Mouse (Mus musculus) kidney, postnatal 25 days (tissue): ENCODE results near the gene Pitpna.

Experiments used
- DNase-seq, 2 experiments: peaks; one replicate each; pipeline ENCODE4 v3.0.0; 2021; ENCODE audit warnings: mixed read lengths in 2 of 2

Gene Pitpna

DNA sequence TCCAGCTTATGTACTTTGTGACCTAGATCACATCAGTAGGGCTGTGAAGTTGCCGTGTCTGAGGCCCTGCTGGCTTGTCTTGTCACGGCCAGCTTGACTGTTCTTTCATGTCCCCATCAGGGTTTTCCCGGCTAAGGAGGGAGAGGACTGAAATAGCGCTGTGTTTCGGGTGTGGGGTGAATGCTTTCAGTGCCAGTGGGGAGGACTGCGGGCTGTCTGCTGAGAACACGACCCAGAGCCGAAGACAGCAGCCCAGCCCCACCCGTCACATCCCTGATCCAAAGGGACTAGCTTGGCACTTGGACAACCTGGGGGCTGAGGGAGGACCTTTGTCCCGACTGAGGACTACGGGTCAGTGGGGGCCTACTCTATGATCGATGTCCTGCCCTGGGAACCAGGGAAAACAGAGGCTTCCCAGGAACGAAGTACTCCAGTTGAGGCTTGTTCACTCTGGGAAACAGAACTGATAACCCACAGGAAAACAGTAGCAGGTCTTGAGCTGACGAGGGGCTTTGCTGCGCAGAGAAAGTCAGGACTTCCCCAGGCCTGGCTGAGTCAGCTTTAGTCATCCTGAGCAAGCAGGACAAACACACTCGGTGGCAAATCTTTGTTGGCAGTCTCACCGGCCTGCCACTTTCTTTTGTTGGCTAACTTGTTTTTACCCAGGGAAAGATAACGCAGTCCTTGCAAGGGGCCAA, 23.9 kb upstream of the Pitpna start:
- peak in 1 of 2 experiments; percentile 58 for DNase-seq

DNA sequence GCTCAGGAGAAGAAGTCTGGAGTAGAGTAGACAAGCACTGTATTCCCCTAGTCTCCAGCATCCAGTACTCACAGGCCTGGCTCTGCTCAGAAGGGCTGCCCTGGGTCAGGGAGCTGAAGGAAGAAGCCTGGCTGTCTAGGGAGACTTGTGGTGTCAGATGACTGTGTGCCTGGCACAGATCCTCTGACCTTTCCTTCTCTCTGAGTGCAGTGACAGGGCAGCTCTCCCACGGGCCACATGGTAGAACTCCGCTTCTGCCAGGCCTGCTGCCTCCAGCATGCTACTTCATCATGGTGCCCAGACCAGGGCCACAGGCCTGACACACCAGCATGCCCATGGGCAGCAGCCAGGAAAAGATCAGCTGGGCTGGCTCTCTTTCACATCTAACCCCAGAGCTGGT, 22.0 kb upstream of the Pitpna start:
- peak in 1 of 2 experiments; percentile 73 for DNase-seq

DNA sequence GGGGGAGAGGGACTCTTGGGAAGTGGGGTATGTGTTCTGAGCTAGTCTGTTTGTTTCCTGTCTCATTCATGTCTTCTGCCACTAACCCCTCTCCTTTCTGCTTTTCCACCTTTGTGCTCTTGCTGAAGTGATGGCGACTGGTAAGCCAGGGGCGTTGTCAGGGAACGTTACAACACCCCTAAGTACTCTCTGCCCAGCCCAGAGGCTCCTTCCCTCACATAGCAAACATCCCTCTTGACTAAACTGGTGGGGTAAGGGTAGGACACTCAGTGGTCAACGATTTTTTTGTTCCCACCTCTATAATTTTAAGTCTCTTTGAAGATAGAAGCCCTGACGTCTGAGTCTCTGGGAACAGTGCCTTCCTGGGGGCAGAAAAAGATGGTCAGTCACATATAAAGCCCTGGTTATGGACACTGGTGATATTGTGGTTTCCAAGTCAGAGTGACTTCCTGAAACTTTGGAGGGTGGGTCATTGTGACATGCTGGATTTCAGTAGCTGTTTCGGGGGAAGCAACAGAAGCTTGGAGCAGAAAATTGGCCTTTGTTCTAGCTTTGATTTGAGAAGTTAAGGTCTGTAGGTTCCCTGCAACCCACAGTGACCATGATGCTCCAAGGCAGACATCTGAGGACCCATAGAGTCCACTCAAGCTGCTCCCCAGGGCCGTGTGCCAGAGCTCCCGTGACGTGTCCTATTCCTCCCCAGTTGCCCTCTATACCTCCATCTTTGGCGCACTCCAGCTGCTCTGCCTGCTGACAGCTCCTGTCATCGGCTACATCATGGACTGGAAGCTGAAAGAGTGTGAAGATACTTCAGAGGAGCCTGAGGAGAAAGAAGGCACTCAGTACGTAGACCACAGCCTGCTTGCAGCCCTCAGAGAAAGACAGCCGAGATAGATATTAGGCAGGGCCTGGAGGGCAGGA, 21.4 kb upstream of the Pitpna start:
- no peak for DNase-seq

DNA sequence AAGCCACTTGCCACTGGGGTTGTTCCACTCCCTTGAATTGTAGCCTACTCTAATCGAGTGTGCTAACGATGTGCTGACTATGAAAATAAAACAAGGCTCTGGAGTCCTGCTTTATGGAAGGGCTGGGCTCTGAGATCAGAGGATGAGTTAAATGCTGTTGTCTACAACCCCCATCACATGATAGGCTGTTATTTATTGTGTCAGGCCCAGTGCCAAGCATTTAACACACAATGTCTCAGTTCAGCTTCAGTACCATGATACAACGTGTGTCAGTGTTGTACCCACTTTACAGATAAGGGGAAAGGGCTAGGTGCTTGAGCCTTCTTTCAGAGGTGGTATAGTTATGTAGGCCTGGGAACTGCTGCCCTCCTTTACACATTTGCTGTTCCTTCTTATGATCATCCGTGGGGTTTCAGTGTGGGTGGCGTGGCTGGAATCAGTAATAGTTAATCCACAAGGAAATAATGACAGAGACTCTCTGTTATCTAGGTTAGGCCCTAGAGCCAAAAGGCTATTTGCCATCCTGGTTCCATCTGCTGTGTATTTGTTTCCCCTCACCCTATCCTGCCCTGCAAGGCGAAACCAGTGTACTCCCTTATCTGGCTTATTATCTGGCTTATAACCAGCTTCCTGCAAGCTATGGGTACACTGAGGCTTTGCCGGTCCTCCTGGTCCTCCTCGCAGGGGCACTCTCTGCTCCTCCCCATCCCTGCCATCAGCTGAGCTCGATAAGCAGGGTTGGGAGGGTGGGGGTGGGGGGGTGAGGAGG, 20.4 kb upstream of the Pitpna start:
- DNase-seq, result no peak

DNA sequence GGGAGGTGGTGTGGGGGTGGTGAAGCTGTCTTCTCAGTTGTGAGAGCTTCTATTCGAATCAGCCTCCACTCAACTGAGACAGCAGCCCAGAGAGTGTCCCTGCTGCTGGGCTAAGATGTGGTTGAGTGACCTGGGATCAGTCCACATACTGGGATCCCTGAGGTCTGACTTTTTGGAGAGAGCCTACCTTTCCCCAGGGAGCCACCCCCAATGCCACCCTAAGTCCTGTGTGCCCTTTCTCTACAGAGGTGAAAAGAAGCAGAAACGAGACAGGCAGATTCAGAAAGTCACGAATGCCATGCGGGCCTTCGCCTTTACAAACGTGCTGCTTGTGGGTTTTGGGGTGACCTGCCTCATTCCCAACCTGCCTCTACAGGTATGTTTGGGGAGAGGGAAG, 19.8 kb upstream of the Pitpna start:
- DNase-seq, result no peak

DNA sequence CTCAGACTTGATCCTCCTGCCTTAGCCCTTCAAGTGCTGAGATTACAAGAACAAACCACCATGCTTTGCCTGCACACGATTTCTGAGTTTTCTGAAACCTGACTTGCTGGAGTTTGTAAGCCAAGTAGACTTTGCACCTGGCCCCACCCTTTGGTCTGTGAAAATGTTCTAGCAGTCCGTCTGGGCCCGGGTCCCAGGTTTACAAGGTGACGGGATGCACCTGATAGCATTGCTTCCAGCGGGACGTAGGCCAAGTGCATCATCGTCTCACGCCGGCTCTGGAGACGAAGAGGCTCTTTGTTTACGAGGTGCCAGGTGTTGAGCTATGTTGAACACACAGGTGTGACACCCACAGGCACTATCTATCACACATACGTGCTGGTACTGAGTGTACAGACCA, 18.9 kb upstream of the Pitpna start:
- DNase-seq, result peak; percentile 67 to 80

DNA sequence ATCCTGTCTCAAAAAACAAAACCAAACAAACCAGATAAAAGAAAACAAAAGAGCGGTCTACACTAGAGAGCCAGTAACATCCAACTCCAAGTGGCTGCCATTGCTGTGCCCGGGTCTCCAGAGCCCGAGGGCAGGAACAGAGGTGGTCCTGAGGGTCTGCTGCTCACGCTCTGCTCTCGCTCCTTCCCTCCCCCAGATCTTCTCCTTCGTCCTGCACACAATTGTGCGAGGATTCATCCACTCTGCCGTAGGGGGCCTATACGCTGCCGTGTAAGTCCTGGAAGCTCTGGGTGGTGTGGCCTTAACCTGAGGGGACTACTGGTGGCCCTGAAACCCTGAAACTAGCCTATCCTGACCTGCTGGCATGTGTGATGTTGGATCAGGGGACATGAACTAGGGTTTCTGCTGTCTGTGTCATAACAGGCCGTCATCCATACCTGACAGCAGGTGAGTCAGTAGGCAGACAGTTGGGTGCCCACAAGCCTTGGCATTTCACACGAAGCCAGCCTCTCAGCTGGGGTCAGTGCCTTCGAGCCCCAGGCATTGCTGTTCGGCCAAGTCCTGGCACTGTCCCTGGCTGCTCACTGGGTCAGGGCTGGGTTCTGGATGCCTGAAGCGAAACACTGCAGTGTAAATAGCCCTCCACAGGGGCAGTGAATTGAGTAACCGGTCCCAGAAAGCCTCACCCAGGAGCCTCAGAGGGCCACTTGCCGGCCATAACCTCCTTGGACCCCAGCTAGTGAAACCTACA, 17.3 kb upstream of the Pitpna start:
- DNase-seq, result no peak

DNA sequence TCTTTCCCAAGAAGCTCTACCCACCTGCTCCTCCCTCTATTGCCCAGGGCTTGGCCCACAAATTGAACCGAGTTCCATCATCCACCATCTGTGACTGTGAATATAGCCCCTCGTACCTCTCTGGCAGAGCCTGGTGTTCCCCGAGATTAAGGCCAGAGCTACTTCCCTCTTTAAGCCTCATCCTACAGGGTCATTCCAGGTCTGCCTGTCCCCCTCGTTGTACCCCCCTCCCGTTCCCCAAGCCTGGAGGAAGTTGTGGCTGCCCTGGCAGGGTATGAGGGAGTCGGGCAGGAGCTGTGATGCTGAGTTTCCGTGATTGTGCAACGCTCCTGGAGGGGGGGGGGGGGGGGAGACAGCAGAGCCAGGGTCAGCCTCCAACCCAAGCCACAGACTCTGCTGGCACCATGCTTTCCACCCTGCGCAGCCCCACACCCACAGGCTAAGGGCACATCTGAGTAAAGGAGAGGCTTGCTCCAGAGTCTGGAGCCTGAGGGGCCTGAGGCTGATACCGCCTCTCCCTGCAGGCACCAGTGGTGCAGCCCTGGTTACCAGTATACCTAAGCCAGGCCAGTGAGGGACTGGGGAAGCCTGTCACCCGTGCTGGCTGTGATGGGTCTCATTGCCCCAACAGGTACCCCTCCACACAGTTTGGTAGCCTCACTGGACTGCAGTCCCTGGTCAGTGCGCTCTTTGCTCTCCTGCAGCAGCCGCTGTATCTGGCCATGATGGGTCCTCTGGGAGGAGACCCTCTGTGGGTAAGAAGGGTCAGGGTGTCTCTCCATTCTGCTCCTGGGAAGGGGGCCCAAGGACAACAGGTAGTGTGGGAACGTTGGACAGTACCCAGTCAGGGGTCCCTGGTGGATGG, 16.5 kb upstream of the Pitpna start:
- DNase-seq, result no peak

DNA sequence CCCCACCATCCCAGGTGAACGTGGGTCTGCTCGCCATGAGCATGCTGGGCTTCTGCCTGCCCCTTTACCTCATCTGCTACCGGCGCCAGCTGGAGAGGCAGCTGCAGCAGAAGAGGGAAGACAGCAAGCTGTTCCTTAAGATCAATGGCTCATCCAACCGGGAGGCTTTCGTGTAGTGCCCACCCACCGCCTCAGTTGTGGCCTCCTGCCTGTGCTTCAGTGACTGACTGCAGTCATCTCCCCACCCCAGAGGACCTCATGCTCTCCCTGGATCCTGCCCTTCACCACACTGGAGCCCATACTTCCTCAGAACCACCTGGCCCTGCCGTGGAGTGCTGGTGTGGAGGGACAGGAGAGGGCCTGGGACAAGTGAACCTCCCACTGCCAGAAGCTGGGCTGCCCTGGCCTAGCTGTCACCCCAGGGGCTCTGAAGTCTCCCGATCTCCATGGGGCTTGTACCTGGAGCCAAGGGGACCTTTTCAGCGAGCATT, 15.6 kb upstream of the Pitpna start:
- DNase-seq, result no peak

DNA sequence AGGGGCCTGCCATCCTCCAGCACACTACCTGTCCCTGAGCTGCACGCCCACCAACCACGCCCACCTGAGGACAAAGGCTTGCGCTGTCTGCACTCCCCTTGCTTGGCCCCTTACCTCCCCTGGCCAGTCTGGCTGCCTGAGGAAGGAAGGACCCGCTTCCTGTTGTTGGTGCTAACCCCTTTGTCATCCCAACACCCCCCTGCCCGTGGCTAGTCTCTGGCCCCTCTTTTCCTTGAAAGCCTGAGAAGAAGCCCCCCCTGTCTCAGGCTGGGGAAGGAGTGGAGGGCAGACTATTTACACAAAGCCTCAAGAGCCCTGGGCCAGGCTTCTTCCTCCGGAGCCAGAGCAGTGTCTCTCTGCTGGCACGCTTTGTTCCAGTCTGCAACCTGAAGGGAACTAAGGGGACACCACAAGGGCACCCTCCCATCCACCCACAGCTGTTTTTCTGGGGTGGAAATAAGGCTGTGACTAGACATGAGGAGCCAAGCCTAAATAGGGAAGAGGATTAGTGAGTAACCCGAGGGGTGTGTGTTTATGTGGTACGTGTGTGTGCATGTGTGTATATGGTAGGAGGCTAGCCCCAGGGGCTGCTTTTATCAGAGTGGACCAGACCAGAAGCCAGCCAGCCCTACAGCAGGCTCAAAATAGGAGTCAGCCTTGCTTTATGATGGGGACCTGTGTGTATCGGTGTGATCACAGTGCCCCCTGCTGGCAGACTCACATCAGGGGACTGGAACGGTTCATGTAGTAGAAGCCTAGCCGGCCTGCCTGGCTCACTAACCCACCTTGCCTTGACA, 14.8 kb upstream of the Pitpna start:
- DNase-seq, result peak; percentile 93 to 96

DNA sequence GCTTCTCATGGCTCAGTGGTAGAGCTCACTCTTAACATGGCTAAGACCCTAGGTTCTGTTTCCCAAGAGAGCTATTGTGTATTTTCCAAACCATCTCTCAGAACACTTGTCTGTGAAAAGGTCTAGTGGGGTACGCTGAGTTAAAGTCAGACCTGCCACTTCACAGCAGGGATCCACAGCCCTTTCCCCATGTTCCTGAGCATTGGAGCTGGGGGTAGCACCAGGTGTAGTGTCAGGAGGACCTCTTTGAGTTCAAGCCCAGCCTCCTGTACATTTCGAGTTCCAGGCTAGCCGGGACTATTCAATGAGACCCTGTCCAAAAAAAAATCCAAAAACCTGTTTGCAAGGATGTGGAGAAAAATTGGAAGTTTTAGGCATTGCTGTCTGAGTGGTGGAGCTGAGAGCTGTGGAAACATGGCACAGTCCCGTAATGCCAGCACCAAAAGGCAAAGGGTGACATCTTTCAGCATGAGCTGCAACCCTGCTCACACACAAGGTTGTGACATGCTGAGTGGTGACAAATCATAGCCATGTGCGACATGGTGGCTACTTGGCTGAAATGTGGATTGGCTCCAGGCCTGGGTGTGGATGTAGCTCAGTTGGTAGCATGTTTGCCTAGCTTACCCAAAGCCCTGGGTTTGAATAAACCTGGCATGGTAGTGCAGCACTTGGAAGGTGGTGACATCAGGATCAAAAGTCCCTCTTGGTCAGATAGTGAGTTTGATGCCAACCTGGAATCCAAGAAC, 13.3 kb upstream of the Pitpna start:
- DNase-seq, result no peak

DNA sequence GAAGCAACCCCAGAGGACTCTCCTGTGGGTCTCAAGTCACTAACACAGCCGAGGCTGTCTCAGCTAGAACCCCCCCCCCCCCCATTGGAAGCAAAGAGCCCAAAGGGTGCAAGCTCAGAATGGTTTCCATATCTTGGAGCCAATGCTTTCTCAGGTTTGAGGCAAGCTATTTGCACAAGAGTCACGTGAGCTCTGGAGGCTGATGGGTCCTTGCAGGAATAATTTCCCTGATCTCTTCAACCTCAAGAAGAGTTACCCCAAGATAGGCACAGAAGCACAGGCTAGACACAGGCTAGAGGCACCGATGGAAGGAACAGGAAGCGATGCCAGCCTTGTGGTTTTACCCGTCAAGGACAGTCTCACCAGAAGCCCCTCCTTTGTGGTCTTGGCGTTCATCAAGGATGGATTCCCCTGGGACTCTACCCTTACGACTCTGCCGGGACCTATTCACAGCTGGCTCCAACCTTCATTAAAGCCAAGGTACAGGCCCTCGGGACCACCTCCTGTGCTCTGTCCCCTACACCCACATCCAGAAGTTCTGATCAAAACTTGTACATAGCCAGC, 12.3 kb upstream of the Pitpna start:
- no peak for DNase-seq

DNA sequence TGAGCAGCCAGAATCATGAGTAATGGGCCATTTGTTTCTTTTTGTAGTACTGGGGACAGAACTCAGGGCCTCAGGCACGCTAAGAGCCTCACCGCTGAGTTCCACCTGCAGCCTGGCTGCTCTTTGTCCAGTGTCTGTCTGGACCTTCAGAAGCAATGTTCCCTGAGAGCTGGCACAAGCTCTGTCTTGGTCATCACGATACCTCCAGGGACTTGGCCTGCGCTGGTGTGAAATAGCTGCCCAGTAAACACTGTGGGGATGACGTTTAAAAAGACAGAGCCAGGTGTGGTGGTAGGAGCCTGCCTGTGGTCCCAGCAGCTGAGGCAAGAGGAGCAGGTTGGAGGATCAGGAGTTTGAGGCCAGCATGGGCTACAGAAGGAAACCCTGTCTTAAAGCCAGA, 9.3 kb upstream of the Pitpna start:
- peak in 1 of 2 experiments; percentile 34 for DNase-seq

DNA sequence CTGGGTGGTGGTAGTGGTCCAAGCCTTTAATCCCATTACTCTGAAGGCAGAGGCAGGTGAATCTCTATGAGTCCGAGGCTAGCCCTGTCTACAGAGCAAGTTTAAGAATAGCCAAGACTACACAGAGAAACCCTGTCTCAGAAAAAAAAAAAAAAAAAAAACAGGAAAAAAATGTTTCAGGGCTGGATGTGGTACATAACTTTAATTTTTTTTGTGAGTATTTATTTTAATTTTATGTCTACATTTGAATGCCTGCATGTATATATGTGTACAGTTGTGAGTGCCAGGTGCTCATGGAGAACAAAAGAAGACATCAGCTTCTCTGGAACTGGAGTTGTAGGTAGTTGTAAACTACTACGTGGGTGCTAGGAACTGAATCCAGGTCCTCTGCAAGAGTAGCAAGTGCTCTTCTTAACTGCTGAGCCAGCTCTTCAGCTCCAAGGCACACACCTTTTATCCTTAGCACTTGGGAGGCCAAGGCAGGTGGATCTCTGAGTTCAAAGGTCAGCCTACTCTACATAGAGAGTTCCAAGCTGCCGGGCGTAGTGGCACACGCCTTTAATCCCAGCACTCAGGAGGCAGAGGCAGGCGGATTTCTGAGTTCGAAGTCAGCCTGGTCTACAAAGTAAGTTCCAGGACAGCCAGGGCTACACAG, 6.3 kb upstream of the Pitpna start:
- no peak for DNase-seq

DNA sequence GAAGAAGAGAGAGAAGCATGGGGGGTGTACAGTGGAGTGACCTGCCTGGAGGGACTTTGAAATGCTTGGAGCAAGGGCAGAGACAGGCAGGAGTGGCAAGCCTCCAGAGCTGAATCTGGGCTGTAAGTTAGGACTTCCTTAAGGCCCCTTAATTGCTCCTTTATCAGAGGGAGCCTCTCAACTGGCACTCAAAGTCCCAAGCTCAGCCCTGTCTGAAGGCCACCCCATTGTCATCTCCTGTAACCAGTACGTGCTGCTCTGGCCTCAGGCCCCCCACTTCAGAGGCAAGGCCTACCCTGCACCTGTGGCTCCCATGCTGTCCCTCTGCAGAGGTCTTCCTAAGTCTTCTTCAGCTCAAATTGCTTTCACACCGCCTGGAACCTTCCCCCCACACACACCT, 4.4 kb upstream of the Pitpna start:
- DNase-seq, result no peak

DNA sequence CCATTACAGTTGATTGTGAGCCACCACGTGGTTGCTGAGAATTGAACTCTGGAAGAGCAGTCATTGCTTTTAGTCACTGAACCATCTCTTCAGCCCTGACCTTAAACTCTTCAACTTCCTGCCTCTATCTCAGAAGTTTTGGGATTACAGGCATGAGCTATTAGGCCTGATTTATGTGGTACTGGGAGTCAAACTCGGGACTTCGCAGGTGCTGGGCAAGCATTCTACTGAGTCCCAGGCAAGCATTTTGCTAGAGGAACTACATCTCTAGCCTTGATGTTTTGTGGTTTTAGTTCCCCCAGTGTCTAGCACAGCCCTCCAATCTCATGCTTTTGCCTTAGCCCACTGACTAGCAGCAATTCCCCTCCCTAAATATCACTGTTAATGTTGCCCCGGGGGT, 2.8 kb upstream of the Pitpna start:
- no peak for DNase-seq

DNA sequence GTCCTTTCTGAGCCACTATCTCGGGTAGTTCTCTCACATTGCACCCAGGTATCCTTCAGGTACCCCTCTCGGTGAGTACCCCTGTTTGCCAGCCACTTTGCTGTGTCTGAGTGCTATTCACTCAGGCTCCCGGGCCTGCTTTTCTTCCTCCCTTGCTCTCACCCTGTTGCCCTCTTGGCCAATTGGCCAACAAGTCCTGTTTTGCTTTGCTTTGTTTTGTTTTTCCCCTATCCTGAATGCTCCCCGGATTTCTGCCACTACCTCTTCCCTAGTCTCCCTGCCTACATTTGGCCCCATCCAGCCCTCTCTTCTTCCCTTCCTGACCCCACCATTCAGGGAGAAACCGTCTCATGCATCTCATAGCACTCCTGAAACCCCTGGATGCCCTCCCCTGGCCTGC, 1.9 kb upstream of the Pitpna start:
- DNase-seq, result no peak

DNA sequence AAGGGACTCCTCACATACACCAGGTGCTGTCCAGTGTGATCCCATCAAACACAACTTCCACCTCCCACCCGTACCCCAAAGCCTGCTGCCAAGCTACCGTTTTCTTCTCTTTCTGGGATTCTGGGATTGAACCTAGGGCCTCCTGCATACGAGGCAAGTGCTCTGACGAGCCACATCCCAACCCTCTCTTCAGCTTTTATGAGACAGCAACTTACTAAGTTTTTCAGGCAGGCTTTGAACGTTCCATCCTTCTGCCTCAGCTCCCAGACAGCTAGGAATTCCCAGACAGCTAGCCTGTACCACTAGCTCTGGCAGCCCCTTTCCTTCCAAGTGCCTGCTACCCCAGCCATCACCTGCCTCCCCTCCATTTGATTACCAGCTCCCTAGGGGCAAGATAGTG, 934 bp upstream of the Pitpna start:
- no peak for DNase-seq
